22 mouse cellular contexts compared by ENCODE assay signal in genomic region chr15:5119192-5119591, GRCm38 (mm10). TPM values are rescaled to one million over a fixed set of nuclear protein-coding genes. Genes with fewer than 3 reads are reported as not detected.
DNase-seq lines count a peak whose midpoint lies in the region; ATAC-seq and TF ChIP-seq lines count a peak whose summit lies in the region.
"Had no signal": no experiment of that assay in that cellular context is flagged by ENCODE, and none has a peak within 500 bp of the region (broad histone marks: within the 10 kb centered on the region; RNA-seq: fewer than 3 reads in every experiment).

No protein-coding gene starts in this region.

- H3K4me3 ChIP-seq in liver, embryonic 11.5 days (ENCODE audit: low read depth, low read length), result peak overlapping the region; percentile 84
- H3K4me3 ChIP-seq in G1E (ENCODE audit: low read depth, low read length), result peak overlapping the region; percentile 95
- no peak overlapping the region for H3K4me3 ChIP-seq in liver, embryonic 14.5 days (ENCODE audit: insufficient read depth in 1 of 2, low read depth in 2 of 2, low read length in 2 of 2)
- H3K4me3 ChIP-seq: embryonic facial prominence, embryonic 15.5 days; forebrain, embryonic 15.5 days; heart, adult 2 months; heart, embryonic 12.5 days; hindbrain, embryonic 15.5 days had no signal

- no peaks in the 10 kb centered on the region for H3K27me3 ChIP-seq in liver, embryonic 11.5 days (replicated peaks; ENCODE audit: control insufficient read depth, insufficient read depth, low read length)
- no peaks in the 10 kb centered on the region for H3K27me3 ChIP-seq in G1E (ENCODE audit: insufficient read depth, low read length)
- H3K27me3 ChIP-seq in liver, embryonic 14.5 days (ENCODE audit: control insufficient read depth, insufficient read depth, low read length), result no peaks in the 10 kb centered on the region
- H3K27me3 ChIP-seq: embryonic facial prominence, embryonic 15.5 days; forebrain, embryonic 15.5 days; heart, embryonic 12.5 days; hindbrain, embryonic 15.5 days had no signal

- no peaks in the 10 kb centered on the region for H3K9me3 ChIP-seq in liver, embryonic 11.5 days (ENCODE audit: control insufficient read depth, low read length)
- H3K9me3 ChIP-seq in G1E (replicated peaks), result no peaks in the 10 kb centered on the region
- H3K9me3 ChIP-seq in liver, embryonic 14.5 days (ENCODE audit: control insufficient read depth, low read length), result no peaks in the 10 kb centered on the region
- H3K9me3 ChIP-seq: embryonic facial prominence, embryonic 15.5 days; forebrain, embryonic 10.5 days; forebrain, embryonic 15.5 days; heart, embryonic 12.5 days; hindbrain, embryonic 15.5 days had no signal

- H3K9ac ChIP-seq in liver, embryonic 11.5 days (ENCODE audit: low read depth, low read length), result 0 out of 2 replicates have a peak overlapping the region, but pooled peaks have one; percentile 55
- no peak overlapping the region for H3K9ac ChIP-seq in liver, embryonic 14.5 days (replicated peaks)
- H3K9ac ChIP-seq: embryonic facial prominence, embryonic 15.5 days; forebrain, embryonic 15.5 days; heart, embryonic 12.5 days; hindbrain, embryonic 15.5 days had no signal

- peak overlapping the region; percentile 96 for H3K4me2 ChIP-seq in liver, embryonic 11.5 days
- H3K4me2 ChIP-seq in liver, embryonic 14.5 days (ENCODE audit: low read depth), result peak overlapping the region; percentile 85
- H3K4me2 ChIP-seq: embryonic facial prominence, embryonic 15.5 days; forebrain, embryonic 15.5 days; heart, embryonic 12.5 days; hindbrain, embryonic 15.5 days had no signal

- TF ChIP-seq EP300 in liver, embryonic 14.5 days (IDR thresholded peaks at IDR 0.05; ENCODE audit: low read depth), result no peak

- ATAC-seq in liver, embryonic 11.5 days (replicated peaks; ENCODE audit: low FRiP score), result no peak
- ATAC-seq in G1E (ENCODE audit: extremely low read depth, insufficient number of reproducible peaks, low FRiP score, poor library complexity, severe bottlenecking), result no peak
- ATAC-seq in liver, embryonic 14.5 days (ENCODE audit: insufficient read depth), result no peak
- ATAC-seq: forebrain, embryonic 15.5 days had no signal

- no peak overlapping the region for H3K27ac ChIP-seq in liver, embryonic 11.5 days (ENCODE audit: low read depth, low read length)
- H3K27ac ChIP-seq in liver, embryonic 14.5 days, result no peak overlapping the region
- H3K27ac ChIP-seq: embryonic facial prominence, embryonic 15.5 days; forebrain, embryonic 10.5 days; forebrain, embryonic 15.5 days; heart, adult 2 months; hindbrain, embryonic 15.5 days had no signal

- peaks cover 42% of the 10 kb centered on the region for H3K36me3 ChIP-seq in liver, embryonic 11.5 days (ENCODE audit: control insufficient read depth, insufficient read depth, low read length)
- H3K36me3 ChIP-seq in G1E (replicated peaks), result peaks cover 74% of the 10 kb centered on the region
- H3K36me3 ChIP-seq in liver, embryonic 14.5 days (replicated peaks; ENCODE audit: control insufficient read depth, insufficient read depth, low read depth), result peaks cover 57% of the 10 kb centered on the region

- H3K4me1 ChIP-seq in liver, embryonic 11.5 days (replicated peaks; ENCODE audit: control insufficient read depth, insufficient read depth, low read length), result peaks cover 27% of the 10 kb centered on the region
- peaks cover 56% of the 10 kb centered on the region for H3K4me1 ChIP-seq in G1E (ENCODE audit: insufficient read depth, low read depth, low read length)
- peaks cover 13 to 18% of the 10 kb centered on the region in 2 experiments for H3K4me1 ChIP-seq in liver, embryonic 14.5 days (replicated peaks; ENCODE audit: control insufficient read depth in 2 of 2, insufficient read depth in 2 of 2, low read length in 1 of 2)

- WGBS in liver, embryonic 11.5 days, result 71% methylated on average over 2 of the region's 2 CpGs
- 54% methylated on average over 2 of the region's 2 CpGs for WGBS in liver, embryonic 14.5 days (ENCODE audit: insufficient replicate concordance)

- no peak for TF ChIP-seq CTCF in G1E (IDR thresholded peaks at IDR 0.05; ENCODE audit: low read depth, low read length)
- no peak for TF ChIP-seq CTCF in liver, embryonic 14.5 days (IDR thresholded peaks at IDR 0.05; ENCODE audit: low read depth)

- DNase-seq in liver, embryonic 11.5 days (ENCODE audit: low spot score), result no peak
- DNase-seq in liver (no peak), G1E (ENCODE audit: low spot score) (no peak)
- DNase-seq in liver, embryonic 14.5 days (ENCODE audit: low read depth in 3 of 3, low spot score in 3 of 3), result no peak
- DNase-seq in right cerebral cortex, postnatal 36 days (ENCODE audit: low spot score in 2 of 2), result no peak
- no peak for DNase-seq in layer of hippocampus, adult 9-11 months
- no peak for DNase-seq in right cerebral cortex, adult 2 months (ENCODE audit: low spot score in 2 of 2)
- DNase-seq: adrenal gland, adult 8-10 months; adrenal gland, postnatal 36 days; cerebellum, adult 8-10 months; cerebellum, postnatal 14 days; embryo, embryonic 11 days; gastrocnemius, postnatal 36 days; heart, adult 2 months had no signal

RNA-seq across cellular contexts. Expression of gene Rpl37, which starts 2.7 kb away (rescaled TPM):
- polyA plus RNA-seq in liver, embryonic 11.5 days (2014; fragmentation: Nextera tagmentation; extraction: Ambion mirVana), result 728 and 826 TPM in 2 replicates
- total RNA-seq in G1E (2014; fragmentation: Nextera tagmentation) (374 and 438 TPM in 2 replicates), G1E (2017) (1,244 and 1,575 TPM in 2 replicates)
- polyA plus RNA-seq in G1E (2012), result 48.0 and 51.7 TPM in 2 replicates
- 259 and 884 TPM in 2 replicates for polyA plus RNA-seq in liver, embryonic 14.5 days (2012; rRNA removed)
- polyA plus RNA-seq in liver, embryonic 14.5 days (2014; fragmentation: Nextera tagmentation; extraction: Ambion mirVana), result 547 and 570 TPM in 2 replicates

RNA-seq across cellular contexts. Expression of gene Card6, which starts 10.9 kb away (rescaled TPM):
- polyA plus RNA-seq in liver, embryonic 11.5 days (2014; fragmentation: Nextera tagmentation; extraction: Ambion mirVana), result 1.3 and 1.4 TPM in 2 replicates
- 19.2 and 20.8 TPM in 2 replicates for total RNA-seq in G1E (2014; fragmentation: Nextera tagmentation)
- 6.0 and 7.5 TPM in 2 replicates for total RNA-seq in G1E (2017)
- polyA plus RNA-seq in G1E (2012), result 1.9 and 2.0 TPM in 2 replicates
- 0.57 and 0.63 TPM in 2 replicates for polyA plus RNA-seq in liver, embryonic 14.5 days (2012; rRNA removed)
- 0.74 and 1.00 TPM in 2 replicates for polyA plus RNA-seq in liver, embryonic 14.5 days (2014; fragmentation: Nextera tagmentation; extraction: Ambion mirVana)

RNA-seq across cellular contexts. Expression of gene Prkaa1, which starts 24.5 kb away (rescaled TPM):
- 36.2 and 39.3 TPM in 2 replicates for polyA plus RNA-seq in liver, embryonic 11.5 days (2014; fragmentation: Nextera tagmentation; extraction: Ambion mirVana)
- total RNA-seq in G1E (2014; fragmentation: Nextera tagmentation), result 109 and 121 TPM in 2 replicates
- 66.7 and 79.5 TPM in 2 replicates for total RNA-seq in G1E (2017)
- 4.5 and 5.8 TPM in 2 replicates for polyA plus RNA-seq in G1E (2012)
- polyA plus RNA-seq in liver, embryonic 14.5 days (2012; rRNA removed), result 6.6 and 8.6 TPM in 2 replicates
- 15.7 and 16.6 TPM in 2 replicates for polyA plus RNA-seq in liver, embryonic 14.5 days (2014; fragmentation: Nextera tagmentation; extraction: Ambion mirVana)

RNA-seq across cellular contexts. Expression of gene C7, which starts 55.7 kb away (rescaled TPM):
- 0.08 and 0.10 TPM in 2 replicates for polyA plus RNA-seq in liver, embryonic 11.5 days (2014; fragmentation: Nextera tagmentation; extraction: Ambion mirVana)
- total RNA-seq in G1E (2014; fragmentation: Nextera tagmentation), result not detected in 2 replicates
- total RNA-seq in G1E (2017), result 0.05 TPM in 1 of 2 replicates, not detected in the other
- polyA plus RNA-seq in G1E (2012), result not detected in 2 replicates
- polyA plus RNA-seq in liver, embryonic 14.5 days (2012; rRNA removed), result 0.01 TPM in 1 of 2 replicates, not detected in the other
- polyA plus RNA-seq in liver, embryonic 14.5 days (2014; fragmentation: Nextera tagmentation; extraction: Ambion mirVana), result 0.06 TPM in 1 of 2 replicates, not detected in the other
- total RNA-seq: common myeloid progenitor, adult 5-6 weeks had no signal
- polyA plus RNA-seq: embryonic facial prominence, embryonic 15.5 days; erythroblast, embryonic 14.5 days; forebrain, embryonic 10.5 days; hindbrain, embryonic 11.5 days had no signal

Comparison
In these comparisons a context has a peak if more than half of its experiments do, and no peak if none do; other contexts are left out.
1. H3K4me3 ChIP-seq: peak in liver, embryonic 11.5 days (single experiment) and G1E (single experiment); none in liver, embryonic 14.5 days (0 of 2).